Mouse (Mus musculus): ENCODE data around the gene B3gnt7. TPM values are rescaled to one million over a fixed set of nuclear protein-coding genes. Genes with fewer than 3 reads are reported as not detected.
A peak's percentile ranks its signal among the peaks of the same experiment; 100 is the strongest.

B3gnt7 gene
- total and polyA plus RNA-seq, 3 experiments = 0.41 to 0.62 (median 0.57) TPM

- H3K79me2 ChIP-seq (replicated peaks; ENCODE audit: control insufficient read depth, insufficient read depth, low read length) = no peaks in the 10 kb centered on the region
- no peak for DNase-seq
- no peaks in the 10 kb centered on the region for H3K36me3 ChIP-seq (ENCODE audit: control insufficient read depth, insufficient read depth, low read length)
- H3K4me1 ChIP-seq (ENCODE audit: control insufficient read depth, insufficient read depth, low read length) = no peaks in the 10 kb centered on the region
- TF ChIP-seq POLR2A (IDR thresholded peaks at IDR 0.05; ENCODE audit: insufficient read depth, low read depth, low read length) (no peak), CTCF (IDR thresholded peaks at IDR 0.05) (no peak), EP300 (IDR thresholded peaks at IDR 0.05; ENCODE audit: insufficient read depth, low read depth, low read length) (no peak)
- H3K27me3 ChIP-seq (ENCODE audit: control insufficient read depth, insufficient read depth, low read length) = 0 out of 2 replicates have a peak, but pooled peaks cover 2% of the 10 kb centered on the region
- intact Hi-C loops (cut with DNase I) = no loop called here
- 63% methylated on average over 10 of the region's 10 CpGs for WGBS
- H3K4me3 ChIP-seq = no peak overlapping the region
- H3K9ac ChIP-seq (ENCODE audit: low read depth, low read length) = no peak overlapping the region
- no peak overlapping the region for H3K27ac ChIP-seq
Observed at GRCm38 (mm10) chr1:86311467-86312005, 8.9 kb downstream of the B3gnt7 start.

- H3K4me1 ChIP-seq (ENCODE audit: control insufficient read depth, insufficient read depth, low read length) = no peaks in the 10 kb centered on the region
- H3K9ac ChIP-seq (ENCODE audit: low read depth, low read length) = no peak overlapping the region
- intact Hi-C loops (cut with DNase I) = no loop called here
- 0 out of 2 replicates have a peak, but pooled peaks cover 2% of the 10 kb centered on the region for H3K27me3 ChIP-seq (ENCODE audit: control insufficient read depth, insufficient read depth, low read length)
- no peak for DNase-seq
- TF ChIP-seq POLR2A (IDR thresholded peaks at IDR 0.05; ENCODE audit: insufficient read depth, low read depth, low read length) (no peak), CTCF (IDR thresholded peaks at IDR 0.05) (no peak), EP300 (IDR thresholded peaks at IDR 0.05; ENCODE audit: insufficient read depth, low read depth, low read length) (no peak)
- H3K36me3 ChIP-seq (ENCODE audit: control insufficient read depth, insufficient read depth, low read length) = no peaks in the 10 kb centered on the region
- H3K79me2 ChIP-seq (replicated peaks; ENCODE audit: control insufficient read depth, insufficient read depth, low read length) = no peaks in the 10 kb centered on the region
- WGBS = 81% methylated on average over 3 of the region's 3 CpGs
- no peak overlapping the region for H3K27ac ChIP-seq
- no peak overlapping the region for H3K4me3 ChIP-seq
Observed at GRCm38 (mm10) chr1:86312269-86312668, 9.6 kb downstream of the B3gnt7 start.

- Histone ChIP-seq H3K4me1 (ENCODE audit: control insufficient read depth, insufficient read depth, low read length) (no peaks in the 10 kb centered on the region), H3K27me3 (ENCODE audit: control insufficient read depth, insufficient read depth, low read length) (0 out of 2 replicates have a peak, but pooled peaks cover 2% of the 10 kb centered on the region), H3K36me3 (ENCODE audit: control insufficient read depth, insufficient read depth, low read length) (no peaks in the 10 kb centered on the region), H3K79me2 (replicated peaks; ENCODE audit: control insufficient read depth, insufficient read depth, low read length) (no peaks in the 10 kb centered on the region), H3K4me3 (no peak overlapping the region), H3K9ac (ENCODE audit: low read depth, low read length) (no peak overlapping the region), H3K27ac (no peak overlapping the region)
- intact Hi-C loops (cut with DNase I) = no loop called here
- no peak for DNase-seq
- no peak for TF ChIP-seq CTCF (IDR thresholded peaks at IDR 0.05)
- no peak for TF ChIP-seq POLR2A (IDR thresholded peaks at IDR 0.05; ENCODE audit: insufficient read depth, low read depth, low read length)
- no peak for TF ChIP-seq EP300 (IDR thresholded peaks at IDR 0.05; ENCODE audit: insufficient read depth, low read depth, low read length)
- WGBS = 50% methylated on average over 16 of the region's 16 CpGs
Observed at GRCm38 (mm10) chr1:86313096-86313771, 10.6 kb downstream of the B3gnt7 start.

DNA sequence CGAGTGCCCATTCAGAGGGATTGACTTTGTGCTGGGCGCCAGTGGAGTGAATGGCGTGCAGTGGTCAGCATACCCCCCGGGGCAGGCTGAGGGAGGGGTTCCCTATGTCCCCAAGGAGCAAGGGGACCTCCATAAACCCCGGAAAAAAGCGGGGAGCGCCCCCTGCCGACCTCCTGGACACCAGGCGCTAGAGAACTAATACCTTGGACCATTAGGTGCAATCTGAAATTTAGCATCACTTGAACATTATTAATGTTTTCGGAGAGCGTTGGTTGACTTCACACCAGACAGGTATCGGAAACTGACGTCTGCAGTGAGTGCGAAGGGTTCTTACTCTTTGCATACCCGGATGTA lies 11.1 kb downstream of the B3gnt7 start:
- Histone ChIP-seq H3K4me1 (ENCODE audit: control insufficient read depth, insufficient read depth, low read length) (no peaks in the 10 kb centered on the region), H3K79me2 (replicated peaks; ENCODE audit: control insufficient read depth, insufficient read depth, low read length) (no peaks in the 10 kb centered on the region), H3K27me3 (ENCODE audit: control insufficient read depth, insufficient read depth, low read length) (0 out of 2 replicates have a peak, but pooled peaks cover 2% of the 10 kb centered on the region), H3K9ac (ENCODE audit: low read depth, low read length) (no peak overlapping the region), H3K4me3 (no peak overlapping the region), H3K27ac (no peak overlapping the region), H3K36me3 (ENCODE audit: control insufficient read depth, insufficient read depth, low read length) (no peaks in the 10 kb centered on the region)
- peak in 1 of 2 experiments; percentile 15 for DNase-seq
- WGBS = 27% methylated on average over 15 of the region's 15 CpGs
- TF ChIP-seq CTCF (IDR thresholded peaks at IDR 0.05) (peak; percentile 48), POLR2A (IDR thresholded peaks at IDR 0.05; ENCODE audit: insufficient read depth, low read depth, low read length) (no peak)
- intact Hi-C loops (cut with DNase I) = no loop called here

DNA sequence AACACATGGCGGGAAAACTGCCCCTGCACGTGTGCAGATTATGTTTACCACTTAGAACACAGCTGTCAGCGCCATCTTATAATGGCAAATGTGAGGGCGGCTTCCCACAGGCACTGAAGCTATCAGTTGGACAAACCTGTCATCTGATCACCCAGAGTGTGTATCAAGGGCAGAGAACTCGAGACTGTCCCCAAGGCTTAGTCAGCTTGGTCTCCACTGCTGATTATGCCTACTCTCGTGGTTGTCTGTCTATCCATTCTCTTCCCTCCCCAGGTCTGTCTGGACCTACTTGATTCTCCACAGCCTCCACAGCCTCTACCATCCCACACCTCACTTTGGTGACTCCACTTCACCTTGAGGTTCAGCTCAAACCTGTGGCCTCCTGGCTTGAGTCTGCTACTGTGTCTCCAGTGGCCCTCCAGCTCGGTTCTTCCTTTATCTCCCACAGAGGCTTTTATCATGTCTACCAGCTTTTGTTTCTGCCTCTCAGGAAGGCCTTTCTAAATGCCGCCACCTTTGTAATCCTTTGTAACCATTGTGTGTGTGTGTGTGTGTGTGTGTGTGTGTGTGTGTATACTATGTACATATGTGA lies 18.3 kb downstream of the B3gnt7 start:
- Histone ChIP-seq H3K4me1 (ENCODE audit: control insufficient read depth, insufficient read depth, low read length) (no peaks in the 10 kb centered on the region), H3K9ac (ENCODE audit: low read depth, low read length) (no peak overlapping the region), H3K27ac (no peak overlapping the region), H3K36me3 (ENCODE audit: control insufficient read depth, insufficient read depth, low read length) (no peaks in the 10 kb centered on the region), H3K79me2 (replicated peaks; ENCODE audit: control insufficient read depth, insufficient read depth, low read length) (no peaks in the 10 kb centered on the region), H3K4me3 (no peak overlapping the region), H3K27me3 (ENCODE audit: control insufficient read depth, insufficient read depth, low read length) (no peaks in the 10 kb centered on the region)
- 80% methylated on average over 7 of the region's 8 CpGs for WGBS
- TF ChIP-seq CTCF (IDR thresholded peaks at IDR 0.05) = no peak
- TF ChIP-seq POLR2A (IDR thresholded peaks at IDR 0.05; ENCODE audit: insufficient read depth, low read depth, low read length) = no peak
- TF ChIP-seq EP300 (IDR thresholded peaks at IDR 0.05; ENCODE audit: insufficient read depth, low read depth, low read length) = no peak
- intact Hi-C loops (cut with DNase I) = no loop called here
- DNase-seq = no peak

GRCm38 (mm10) chr1:86336330-86336729 lies 33.7 kb downstream of the B3gnt7 start:
- no peak for DNase-seq
- Histone ChIP-seq H3K79me2 (replicated peaks; ENCODE audit: control insufficient read depth, insufficient read depth, low read length) (no peaks in the 10 kb centered on the region), H3K4me1 (ENCODE audit: control insufficient read depth, insufficient read depth, low read length) (no peaks in the 10 kb centered on the region), H3K27ac (no peak overlapping the region), H3K9ac (ENCODE audit: low read depth, low read length) (no peak overlapping the region), H3K27me3 (ENCODE audit: control insufficient read depth, insufficient read depth, low read length) (no peaks in the 10 kb centered on the region), H3K36me3 (ENCODE audit: control insufficient read depth, insufficient read depth, low read length) (no peaks in the 10 kb centered on the region), H3K4me3 (no peak overlapping the region)
- WGBS = 56% methylated on average over 2 of the region's 2 CpGs
- no peak for TF ChIP-seq POLR2A (IDR thresholded peaks at IDR 0.05; ENCODE audit: insufficient read depth, low read depth, low read length)
- TF ChIP-seq EP300 (IDR thresholded peaks at IDR 0.05; ENCODE audit: insufficient read depth, low read depth, low read length) = no peak
- no peak for TF ChIP-seq CTCF (IDR thresholded peaks at IDR 0.05)
- intact Hi-C loops (cut with DNase I) = no loop called here
